Mouse (Mus musculus) 3134 (cell line): ENCODE data around the gene Rgs5.

Experiments used
- DNase-seq: peaks from one replicate; pipeline ENCODE4 v3.0.0-alpha.2; 2011; ENCODE audit warnings: low spot score; ENCODE audit not compliant: insufficient read length; ENCODE audit errors: extremely low read depth

Rgs5 gene

GRCm38 (mm10) chr1:169721836-169722235 lies 66.5 kb downstream of the Rgs5 start:
- DNase-seq: no peak

GRCm38 (mm10) chr1:169726319-169726718 lies 71.0 kb downstream of the Rgs5 start:
- peak; percentile 75 for DNase-seq

- DNase-seq: no peak
Measured at GRCm38 (mm10) chr1:169730599-169731100, 75.3 kb downstream of the Rgs5 start.

GRCm38 (mm10) chr1:169736139-169736538 lies 80.8 kb downstream of the Rgs5 start:
- DNase-seq: no peak

- no peak for DNase-seq
Measured at GRCm38 (mm10) chr1:169737231-169737630, 81.9 kb downstream of the Rgs5 start.

- DNase-seq: no peak
Measured at GRCm38 (mm10) chr1:169741147-169741546, 85.8 kb downstream of the Rgs5 start.
